9 mouse cellular contexts compared by ENCODE assay signal in genomic region chr1:132116606-132117005, GRCm38 (mm10). TPM values are rescaled to one million over a fixed set of nuclear protein-coding genes. Genes with fewer than 3 reads are reported as not detected.
DNase-seq lines count a peak whose midpoint lies in the region; ATAC-seq and TF ChIP-seq lines count a peak whose summit lies in the region.
"Had no signal": no experiment of that assay in that cellular context is flagged by ENCODE, and none has a peak within 500 bp of the region (broad histone marks: within the 10 kb centered on the region; RNA-seq: fewer than 3 reads in every experiment).

No protein-coding gene starts in this region.

- H3K27me3 ChIP-seq in midbrain, embryonic 14.5 days (ENCODE audit: control insufficient read depth, insufficient read depth, low read length), result no peaks in the 10 kb centered on the region
- H3K27me3 ChIP-seq in stomach, postnatal 0 days (ENCODE audit: control insufficient read depth, insufficient read depth, low read length), result no peaks in the 10 kb centered on the region
- H3K27me3 ChIP-seq: Patski had no signal

- TF ChIP-seq EP300 in stomach, postnatal 0 days (optimal IDR thresholded peaks at IDR 0.05), result no peak

- H3K36me3 ChIP-seq in midbrain, embryonic 14.5 days (ENCODE audit: control insufficient read depth, insufficient read depth, low read length), result no peaks in the 10 kb centered on the region
- no peaks in the 10 kb centered on the region for H3K36me3 ChIP-seq in stomach, postnatal 0 days (ENCODE audit: control insufficient read depth, insufficient read depth, low read length)

- 21% methylated on average over 18 of the region's 18 CpGs for WGBS in midbrain, embryonic 14.5 days
- WGBS in stomach, postnatal 0 days, result 43% methylated on average over 18 of the region's 18 CpGs

- H3K27ac ChIP-seq in midbrain, embryonic 14.5 days (replicated peaks; ENCODE audit: low read depth, low read length), result no peak overlapping the region
- no peak overlapping the region for H3K27ac ChIP-seq in stomach, postnatal 0 days (replicated peaks)

- H3K4me1 ChIP-seq in midbrain, embryonic 14.5 days (ENCODE audit: control insufficient read depth, insufficient read depth, low read length), result no peaks in the 10 kb centered on the region
- no peaks in the 10 kb centered on the region for H3K4me1 ChIP-seq in stomach, postnatal 0 days (replicated peaks; ENCODE audit: control insufficient read depth, insufficient read depth)

- peak; percentile 58 to 85 for DNase-seq in heart, adult 18-20 months
- DNase-seq in heart, postnatal 25 days (ENCODE audit: low spot score), result no peak
- DNase-seq in ZHBTc4 (ENCODE audit: low read depth, low spot score), result peak; percentile 80
- peak; percentile 87 to 89 for DNase-seq in cerebellum, postnatal 36 days
- peak; percentile 49 to 50 for DNase-seq in gastrocnemius, postnatal 36 days
- DNase-seq in layer of hippocampus, postnatal 36 days, result peak; percentile 60 to 66
- DNase-seq in midbrain, embryonic 14.5 days, result peak; percentile 79
- DNase-seq in stomach, postnatal 0 days (ENCODE audit: low spot score), result peak; percentile 71

- intact Hi-C loops in heart, postnatal 25 days (cut with DNase I), result loop anchor here (1.0 to 5.0 kb wide), 4 partner anchors 49 to 179 kb away; partner anchors contain the start of gene Mfsd4a
- intact Hi-C loops in gastrocnemius, postnatal 36 days (cut with DNase I), result loop anchor here (5.0 kb wide), 3 partner anchors 54 to 134 kb away; no protein-coding TSS in a partner anchor

- ATAC-seq in midbrain, embryonic 14.5 days (ENCODE audit: low FRiP score, low TSS enrichment), result no peak
- no peak for ATAC-seq in stomach, postnatal 0 days (ENCODE audit: low FRiP score, low TSS enrichment)
- ATAC-seq: Patski had no signal

- TF ChIP-seq CTCF in stomach, postnatal 0 days (IDR thresholded peaks at IDR 0.05; ENCODE audit: low read depth), result peak; percentile 82

- no peak overlapping the region for H3K9ac ChIP-seq in midbrain, embryonic 14.5 days (replicated peaks; ENCODE audit: low read length)
- H3K9ac ChIP-seq in stomach, postnatal 0 days (ENCODE audit: low read length), result no peak overlapping the region

- no peaks in the 10 kb centered on the region for H3K9me3 ChIP-seq in midbrain, embryonic 14.5 days (ENCODE audit: control insufficient read depth, low read length)
- no peaks in the 10 kb centered on the region for H3K9me3 ChIP-seq in stomach, postnatal 0 days (ENCODE audit: control insufficient read depth, low read length)

- no peak overlapping the region for H3K4me2 ChIP-seq in midbrain, embryonic 14.5 days (ENCODE audit: low read length)
- H3K4me2 ChIP-seq in stomach, postnatal 0 days (replicated peaks; ENCODE audit: low read depth), result no peak overlapping the region

- no peak overlapping the region for H3K4me3 ChIP-seq in midbrain, embryonic 14.5 days (replicated peaks; ENCODE audit: low read depth, low read length)
- no peak overlapping the region for H3K4me3 ChIP-seq in stomach, postnatal 0 days (ENCODE audit: low read depth, low read length)

RNA-seq across cellular contexts. Expression of gene Cdk18, which starts 22.9 kb away (rescaled TPM):
- total RNA-seq in heart, adult 18-20 months (2021), result 10 to 100 TPM; 14.7 to 16.0 TPM
- total RNA-seq in heart, postnatal 25 days (2021), result 10 to 100 TPM; 10.9 to 12.0 TPM
- total RNA-seq in gastrocnemius, postnatal 36 days (2021), result 1 to 10 TPM; 2.5 to 4.2 TPM
- total RNA-seq in layer of hippocampus, postnatal 36 days (2021), result 10 to 100 TPM; 23.2 to 27.2 TPM
- polyA plus RNA-seq in midbrain, embryonic 14.5 days (2014; fragmentation: Nextera tagmentation; extraction: Ambion mirVana), result 0.63 and 1.1 TPM in 2 replicates
- 9.7 and 14.5 TPM in 2 replicates for polyA plus RNA-seq in stomach, postnatal 0 days (2015; fragmentation: Nextera tagmentation; extraction: Ambion mirVana)

RNA-seq across cellular contexts. Expression of gene Mfsd4a, which starts 48.7 kb away (rescaled TPM):
- 1 to 10 TPM; 5.1 to 6.9 TPM for total RNA-seq in heart, adult 18-20 months (2021)
- 1 to 10 TPM; 1.3 to 1.6 TPM for total RNA-seq in heart, postnatal 25 days (2021)
- total RNA-seq in gastrocnemius, postnatal 36 days (2021), result 1 to 10 TPM; 3.7 to 3.9 TPM
- 10 to 100 TPM; 58.3 to 62.8 TPM for total RNA-seq in layer of hippocampus, postnatal 36 days (2021)
- 7.5 and 10.2 TPM in 2 replicates for polyA plus RNA-seq in midbrain, embryonic 14.5 days (2014; fragmentation: Nextera tagmentation; extraction: Ambion mirVana)
- 16.7 TPM in 2 replicates for polyA plus RNA-seq in stomach, postnatal 0 days (2015; fragmentation: Nextera tagmentation; extraction: Ambion mirVana)

Comparison
In these comparisons a context has a peak if more than half of its experiments do, and no peak if none do; other contexts are left out.
1. RNA of gene Mfsd4a, which starts 48.7 kb away (total RNA-seq): 58.3 to 62.8 TPM in layer of hippocampus, postnatal 36 days; 5.1 to 6.9 TPM in heart, adult 18-20 months, 3.7 to 3.9 TPM in gastrocnemius, postnatal 36 days and 1.3 to 1.6 TPM in heart, postnatal 25 days; every median in the first group is over 4 times any median in the second.